Mouse (Mus musculus) hindbrain, embryonic 11.5 days (tissue): ENCODE measurements around the gene Trdmt1. TPM values are rescaled to one million over a fixed set of nuclear protein-coding genes. Genes with fewer than 3 reads are reported as not detected.

Experiments used
- ATAC-seq: fragments of 200-750 bp; cut with Nextera tagmentation; 2 replicates; pipeline ENCODE4 v1.8.0; 2017; ENCODE audit warnings: mild to moderate bottlenecking, moderate TSS enrichment, moderate library complexity; ENCODE audit not compliant: low FRiP score
- DNase-seq: peaks from one replicate; pipeline ENCODE4 v3.0.0-alpha.2; 2015; ENCODE audit warnings: low spot score
- H3K27ac ChIP-seq: fragments of 300-500 bp; sonication (generic); 2 replicates; pipeline ENCODE4 v1.5.1; 2014; ENCODE audit warnings: mild to moderate bottlenecking, low read depth, low read length
- H3K27me3 ChIP-seq: fragments of 300-500 bp; sonication (generic); 2 replicates; pipeline ENCODE4 v1.6.1; 2014; ENCODE audit warnings: mild to moderate bottlenecking, low read length, moderate library complexity, mixed read lengths; ENCODE audit not compliant: control insufficient read depth, insufficient read depth
- H3K36me3 ChIP-seq: fragments of 300-500 bp; sonication (generic); 2 replicates; pipeline ENCODE4 v1.6.1; 2014; ENCODE audit warnings: mild to moderate bottlenecking, low read length, moderate library complexity, mixed read lengths; ENCODE audit not compliant: control insufficient read depth, insufficient read depth
- H3K4me1 ChIP-seq: fragments of 300-500 bp; sonication (generic); replicated peaks from 2 replicates; pipeline ENCODE4 v1.6.1; 2014; ENCODE audit warnings: low read length, mixed read lengths; ENCODE audit not compliant: control insufficient read depth, insufficient read depth
- H3K4me2 ChIP-seq: fragments of 300-500 bp; sonication (generic); replicated peaks from 2 replicates; pipeline ENCODE4 v1.6.1; 2014; ENCODE audit warnings: mild to moderate bottlenecking, low read depth, low read length
- H3K4me3 ChIP-seq: fragments of 300-500 bp; sonication (generic); 2 replicates; pipeline ENCODE4 v1.5.1; 2014; ENCODE audit warnings: low read depth, low read length
- H3K9ac ChIP-seq: fragments of 300-500 bp; sonication (generic); 2 replicates; pipeline ENCODE4 v1.6.1; 2014; ENCODE audit warnings: low read depth, low read length
- H3K9me3 ChIP-seq: fragments of 300-500 bp; sonication (generic); 2 replicates; pipeline ENCODE4 v1.6.1; 2016; ENCODE audit warnings: low read length; ENCODE audit not compliant: control insufficient read depth
- WGBS: fragments of 180-500 bp; shearing (Covaris S2); extraction: QIAGEN DNeasy Blood & Tissue Kit; methylation state at CpG from one replicate; pipeline ENCODE4 v1.1.7; 2014; 5-methylcytosine and 5-hydroxymethylcytosine counted together
- polyA plus RNA-seq: library from polyadenylated mRNA; unstranded; fragments of >200 nt; fragmentation: Nextera tagmentation; extraction: Ambion mirVana; gene quantifications from 2 replicates; pipeline ENCODE4 v1.2.1, GENCODE M21; 2014

The Trdmt1 gene
- polyA plus RNA-seq, 1 experiment from 2014 or later = 8.7 TPM

GRCm38 (mm10) chr2:13526205-13526604, 18.3 kb downstream of the Trdmt1 start:
- Histone ChIP-seq H3K27me3 (no peaks in the 10 kb centered on the region), H3K4me2 (no peak overlapping the region), H3K4me3 (no peak overlapping the region), H3K9me3 (no peaks in the 10 kb centered on the region), H3K36me3 (no peaks in the 10 kb centered on the region), H3K9ac (no peak overlapping the region), H3K4me1 (no peaks in the 10 kb centered on the region; the same call in 1 of the 2 replicates), H3K27ac (no peak overlapping the region)
- DNase-seq (no peak), ATAC-seq (no peak)
- 90% methylated on average over 2 of the region's 2 CpGs for WGBS

DNA sequence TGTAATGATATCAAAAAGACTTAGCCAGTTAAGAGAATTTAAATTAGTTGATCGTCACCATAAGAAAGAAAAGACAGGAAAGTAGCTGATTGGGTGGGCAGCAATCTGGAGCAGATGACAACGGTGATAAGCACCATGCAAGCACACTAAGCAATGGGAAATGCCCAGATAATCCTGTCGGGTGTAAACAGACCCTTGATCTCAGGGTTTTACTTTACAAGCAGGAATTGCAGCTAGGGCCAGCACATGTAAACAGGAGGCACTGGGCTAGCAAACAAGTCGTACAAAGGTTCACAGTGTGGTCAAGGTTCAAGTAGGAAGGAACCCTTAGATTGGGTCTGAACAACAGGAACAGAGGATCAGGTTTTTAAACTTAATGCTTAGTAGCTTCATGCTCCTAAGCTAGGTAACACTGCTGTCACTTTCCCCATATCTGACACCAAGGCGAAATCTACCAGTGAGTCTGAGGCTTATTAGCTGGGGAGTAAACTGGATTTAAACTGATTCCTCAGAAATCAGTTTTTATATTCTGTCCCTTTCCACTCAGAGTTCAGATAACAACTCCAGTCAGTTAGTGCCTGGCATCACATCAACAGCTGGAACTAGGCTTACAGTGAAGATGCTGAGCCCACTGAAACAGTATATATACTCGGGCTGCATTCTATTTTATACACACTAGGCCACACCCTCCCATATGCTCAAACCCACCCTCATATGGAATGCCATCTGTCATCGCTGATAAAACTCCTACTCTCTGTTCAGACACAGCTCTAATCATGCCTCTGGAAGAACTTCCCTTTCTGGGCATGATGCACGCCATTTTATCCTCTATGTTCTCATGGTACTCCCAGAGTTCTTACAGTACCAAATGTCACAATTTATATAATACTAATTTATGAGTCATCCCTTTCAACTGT, 20.7 kb downstream of the Trdmt1 start:
- Histone ChIP-seq H3K9ac (no peak overlapping the region), H3K9me3 (no peaks in the 10 kb centered on the region), H3K27ac (no peak overlapping the region), H3K4me3 (no peak overlapping the region), H3K36me3 (no peaks in the 10 kb centered on the region), H3K4me1 (no peaks in the 10 kb centered on the region; the same call in 1 of the 2 replicates), H3K4me2 (no peak overlapping the region), H3K27me3 (no peaks in the 10 kb centered on the region)
- DNase-seq = no peak
- 71% methylated on average over 8 of the region's 8 CpGs for WGBS
- ATAC-seq = 0 out of 2 replicates have a peak, but pooled peaks have one; percentile 13

- Histone ChIP-seq H3K27ac (no peak overlapping the region), H3K4me1 (no peaks in the 10 kb centered on the region), H3K9me3 (no peaks in the 10 kb centered on the region), H3K9ac (no peak overlapping the region), H3K4me3 (no peak overlapping the region), H3K36me3 (no peaks in the 10 kb centered on the region), H3K4me2 (no peak overlapping the region), H3K27me3 (no peaks in the 10 kb centered on the region)
- DNase-seq = no peak
- ATAC-seq = no peak
- 55% methylated on average over 8 of the region's 8 CpGs for WGBS
Measured at GRCm38 (mm10) chr2:13522106-13522505, 22.4 kb downstream of the Trdmt1 start.

- H3K27me3 ChIP-seq = no peaks in the 10 kb centered on the region
- 44% methylated on average over 4 of the region's 4 CpGs for WGBS
Measured at GRCm38 (mm10) chr2:13514949-13515348, 29.5 kb downstream of the Trdmt1 start.

GRCm38 (mm10) chr2:13502717-13503116, 41.8 kb downstream of the Trdmt1 start:
- 88% methylated on average over 2 of the region's 2 CpGs for WGBS
- DNase-seq (no peak), ATAC-seq (no peak)
- Histone ChIP-seq H3K27me3 (no peaks in the 10 kb centered on the region), H3K4me2 (no peak overlapping the region), H3K27ac (no peak overlapping the region), H3K9me3 (no peaks in the 10 kb centered on the region), H3K4me3 (no peak overlapping the region), H3K36me3 (no peaks in the 10 kb centered on the region), H3K4me1 (no peaks in the 10 kb centered on the region; the same call in 1 of the 2 replicates), H3K9ac (no peak overlapping the region)

More at GRCm38 (mm10) chr2:13514949-13515348, 29.5 kb downstream of the Trdmt1 start:
- Histone ChIP-seq H3K9me3 (no peaks in the 10 kb centered on the region), H3K4me3 (no peak overlapping the region), H3K4me2 (no peak overlapping the region), H3K27ac (no peak overlapping the region), H3K9ac (no peak overlapping the region), H3K4me1 (no peaks in the 10 kb centered on the region), H3K36me3 (no peaks in the 10 kb centered on the region)
- no peak for ATAC-seq
- DNase-seq = no peak

GRCm38 (mm10) chr2:13501553-13501952, 42.9 kb downstream of the Trdmt1 start:
- no peaks in the 10 kb centered on the region for H3K9me3 ChIP-seq
- no peak overlapping the region for H3K27ac ChIP-seq
- no peak overlapping the region for H3K4me3 ChIP-seq
- no peak for DNase-seq
- H3K4me2 ChIP-seq = no peak overlapping the region
- H3K36me3 ChIP-seq = no peaks in the 10 kb centered on the region
- H3K27me3 ChIP-seq = no peaks in the 10 kb centered on the region
- H3K9ac ChIP-seq = no peak overlapping the region
- no peaks in the 10 kb centered on the region; the same call in 1 of the 2 replicates for H3K4me1 ChIP-seq
- ATAC-seq = no peak
- 53% methylated on average over 5 of the region's 5 CpGs for WGBS

- H3K27ac ChIP-seq = no peak overlapping the region
- no peaks in the 10 kb centered on the region for H3K9me3 ChIP-seq
- DNase-seq = peak; percentile 80
- no peak overlapping the region for H3K4me3 ChIP-seq
- no peaks in the 10 kb centered on the region for H3K36me3 ChIP-seq
- H3K4me2 ChIP-seq = no peak overlapping the region
- H3K4me1 ChIP-seq = no peaks in the 10 kb centered on the region; the same call in 1 of the 2 replicates
- peak; percentile 94 for ATAC-seq
- 40% methylated on average over 5 of the region's 5 CpGs for WGBS
- no peak overlapping the region for H3K9ac ChIP-seq
- no peaks in the 10 kb centered on the region for H3K27me3 ChIP-seq
Measured at GRCm38 (mm10) chr2:13500298-13500999, 44.0 kb downstream of the Trdmt1 start.

- H3K4me2 ChIP-seq = no peak overlapping the region
- DNase-seq = no peak
- H3K36me3 ChIP-seq = no peaks in the 10 kb centered on the region
- H3K27me3 ChIP-seq = no peaks in the 10 kb centered on the region
- H3K27ac ChIP-seq = no peak overlapping the region
- ATAC-seq = no peak
- H3K4me3 ChIP-seq = no peak overlapping the region
- H3K9me3 ChIP-seq = no peaks in the 10 kb centered on the region
- H3K9ac ChIP-seq = no peak overlapping the region
- H3K4me1 ChIP-seq = no peaks in the 10 kb centered on the region; the same call in 1 of the 2 replicates
- 80% methylated on average over 7 of the region's 7 CpGs for WGBS
Measured at GRCm38 (mm10) chr2:13499196-13499595, 45.3 kb downstream of the Trdmt1 start.
